Mouse (Mus musculus) ovary, postnatal 14 days (tissue): ENCODE measurements around the gene Samd4.
"Not testable (repeated sequence)": the region's sequence is repeated elsewhere in the genome, so short reads cannot be mapped to it uniquely, and the experiment has no call there.

Source experiments
- DNase-seq: peaks from one replicate; pipeline ENCODE4 v3.0.0; 2022; ENCODE audit warnings: low spot score

The Samd4 gene

DNA sequence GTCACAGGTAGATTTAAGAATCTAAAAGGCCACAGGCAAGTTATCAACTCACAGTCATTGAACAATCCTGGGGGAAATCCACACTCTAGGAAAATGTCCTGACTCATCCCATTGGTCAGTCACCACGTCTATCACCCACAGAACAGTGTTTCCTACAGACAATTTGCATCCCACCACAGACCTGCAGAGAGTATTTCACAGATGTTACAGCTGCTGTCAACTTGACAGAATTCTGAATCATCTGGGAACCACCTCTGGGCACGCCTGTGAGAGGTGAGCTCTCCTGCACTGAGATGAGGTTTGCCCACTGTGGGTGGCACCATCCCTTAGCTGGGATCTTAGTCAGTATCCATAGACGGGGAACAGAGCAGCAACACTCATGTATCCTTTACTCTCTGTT is 224.8 kb downstream of the Samd4 start:
- no peak for DNase-seq

DNA sequence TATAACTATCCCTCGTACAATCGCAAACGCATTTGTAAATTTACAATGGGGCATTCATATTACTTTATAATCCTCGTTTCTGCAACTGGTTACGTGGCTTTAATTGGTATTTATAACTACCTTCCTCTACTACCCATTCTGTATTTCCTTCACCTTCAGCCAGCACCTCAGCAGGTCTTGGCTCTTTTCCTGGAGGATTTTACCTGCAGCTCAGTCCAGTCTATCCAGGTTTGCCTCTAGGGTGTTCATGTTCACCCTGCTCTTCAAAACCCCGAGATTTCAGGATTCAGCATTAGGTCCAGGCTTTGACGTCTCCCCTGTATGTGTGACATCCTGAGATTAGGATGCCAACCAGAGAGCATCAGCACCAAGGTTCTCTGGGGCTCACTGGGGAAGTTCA is 227.7 kb downstream of the Samd4 start:
- DNase-seq = not testable (repeated sequence)

DNA sequence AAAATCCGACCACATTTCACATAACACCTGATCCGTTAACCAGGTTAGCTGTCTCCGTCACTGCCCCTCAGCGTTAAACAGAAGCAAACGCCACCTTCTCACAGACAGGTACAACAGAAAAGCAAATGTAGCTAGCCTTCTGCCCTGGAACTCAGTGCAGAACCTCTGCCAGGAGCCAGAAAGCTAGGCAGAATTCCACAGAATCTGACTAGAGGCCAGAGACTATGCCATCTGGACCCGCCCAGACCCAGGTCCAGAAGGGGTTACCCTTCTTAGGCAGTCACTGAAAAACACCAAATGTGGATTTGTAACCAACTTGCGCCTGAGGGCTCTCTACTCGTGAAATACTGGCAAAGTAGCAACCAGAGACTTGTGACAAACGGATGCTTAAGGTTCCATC is 228.7 kb downstream of the Samd4 start:
- DNase-seq = no peak

DNA sequence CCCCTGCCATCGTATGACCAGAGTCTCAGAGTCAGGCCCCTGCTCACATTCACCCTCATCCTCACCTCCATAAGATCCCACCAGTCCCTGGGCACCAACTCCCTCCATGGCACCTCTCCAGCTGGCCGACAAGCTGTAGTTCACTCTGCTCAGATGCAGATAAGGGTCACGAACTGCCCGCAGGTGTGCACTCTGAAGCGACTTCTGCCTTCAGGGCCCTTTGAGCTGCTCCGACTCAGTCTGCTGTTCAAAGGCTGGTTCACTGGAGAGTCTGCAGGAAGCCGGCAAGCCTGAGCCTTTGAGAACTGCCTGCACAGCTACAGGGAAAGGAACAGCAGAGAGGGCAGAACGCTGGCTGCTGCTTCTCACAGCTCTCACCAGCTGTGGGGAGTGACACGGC is 232.5 kb downstream of the Samd4 start:
- no peak for DNase-seq

DNA sequence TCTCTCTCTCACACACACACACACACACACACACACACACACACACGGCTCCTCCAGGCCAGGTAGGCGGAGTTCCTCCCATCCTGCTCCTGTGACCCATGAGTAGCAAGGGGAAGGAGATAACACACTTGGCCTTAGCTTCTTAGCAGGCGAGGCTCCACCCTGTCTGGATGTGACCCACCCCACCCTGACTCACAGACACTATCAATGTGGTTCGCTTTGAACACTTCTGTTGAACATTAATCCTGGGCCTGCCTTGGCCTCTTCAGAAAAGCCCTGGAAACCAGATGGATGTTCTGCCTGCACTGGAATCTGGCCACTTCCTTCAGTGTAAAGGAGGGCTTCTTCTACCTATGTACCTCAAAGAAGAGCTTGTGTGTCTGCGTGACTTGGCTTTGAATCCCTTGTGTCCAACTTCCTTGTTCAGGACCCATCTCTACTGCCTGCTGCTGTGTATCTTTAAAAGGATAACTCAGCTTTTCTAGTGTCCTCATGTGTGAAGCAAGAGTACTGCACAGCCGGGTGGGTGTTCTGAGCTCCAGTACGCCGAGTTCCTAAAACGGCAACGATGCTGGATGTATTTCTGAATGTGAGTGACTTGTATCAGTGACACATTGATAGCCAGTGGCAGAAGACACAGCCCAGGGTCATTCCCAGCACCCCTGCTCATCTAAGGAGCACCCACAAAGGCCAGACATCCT is 233.6 kb downstream of the Samd4 start:
- no peak for DNase-seq

DNA sequence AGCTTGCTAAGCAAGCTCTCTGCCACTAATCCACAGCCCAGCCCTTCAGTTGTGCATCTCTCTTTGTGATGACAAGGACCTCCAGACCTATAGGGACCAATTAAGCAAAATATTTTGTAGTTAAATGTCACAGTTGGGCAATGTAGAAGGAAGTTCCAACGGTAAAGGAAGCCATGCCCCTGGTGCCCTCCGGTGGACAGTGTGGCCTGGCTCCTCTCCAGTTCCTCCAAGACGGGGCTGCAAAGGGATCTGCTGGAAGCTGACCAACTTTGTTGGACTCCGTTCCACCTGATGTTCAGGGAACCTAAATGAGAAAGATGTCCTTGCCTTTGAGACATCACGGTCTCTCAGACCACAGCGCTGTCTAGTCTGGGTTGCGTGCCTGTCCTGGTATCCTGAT is 234.9 kb downstream of the Samd4 start:
- DNase-seq = no peak

DNA sequence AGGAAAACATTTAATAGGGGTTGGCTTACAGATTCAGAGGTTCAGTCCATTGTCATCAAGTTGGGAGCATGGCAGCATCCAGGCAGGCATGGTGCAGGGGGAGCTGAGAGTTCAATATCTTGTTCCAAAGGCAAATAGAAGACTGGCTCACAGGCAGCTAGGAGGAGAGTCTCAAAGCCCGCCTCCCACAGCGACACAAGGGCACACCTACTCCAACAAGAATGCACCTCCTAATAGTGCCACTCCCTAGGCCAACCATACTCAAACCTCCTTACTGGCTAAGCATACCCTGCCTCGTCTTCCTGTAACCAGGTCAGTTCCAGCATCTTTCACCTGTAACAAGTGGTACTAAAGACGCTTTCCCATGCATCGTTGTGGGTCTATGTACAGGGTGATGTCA is 245.3 kb downstream of the Samd4 start:
- DNase-seq = no peak

DNA sequence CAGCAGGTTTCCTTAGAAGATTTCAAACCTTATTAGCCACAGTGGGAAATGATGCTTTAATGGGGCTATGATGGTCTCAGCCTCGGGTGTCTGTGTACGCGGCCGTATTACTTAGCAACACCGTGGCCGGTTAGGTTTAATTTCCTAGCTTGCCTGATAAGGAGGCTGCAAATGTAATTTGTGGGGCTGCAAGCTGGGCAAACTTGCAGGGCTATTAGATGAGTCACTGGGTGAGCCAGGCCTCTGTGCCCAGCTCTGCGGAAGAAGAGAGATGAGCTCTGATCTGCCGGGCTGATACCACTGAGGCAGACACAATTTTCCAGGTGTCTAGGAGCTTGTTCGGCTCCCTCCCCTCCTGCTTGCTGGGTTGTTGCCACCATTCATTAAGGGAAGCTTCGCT is 251.3 kb downstream of the Samd4 start:
- no peak for DNase-seq

DNA sequence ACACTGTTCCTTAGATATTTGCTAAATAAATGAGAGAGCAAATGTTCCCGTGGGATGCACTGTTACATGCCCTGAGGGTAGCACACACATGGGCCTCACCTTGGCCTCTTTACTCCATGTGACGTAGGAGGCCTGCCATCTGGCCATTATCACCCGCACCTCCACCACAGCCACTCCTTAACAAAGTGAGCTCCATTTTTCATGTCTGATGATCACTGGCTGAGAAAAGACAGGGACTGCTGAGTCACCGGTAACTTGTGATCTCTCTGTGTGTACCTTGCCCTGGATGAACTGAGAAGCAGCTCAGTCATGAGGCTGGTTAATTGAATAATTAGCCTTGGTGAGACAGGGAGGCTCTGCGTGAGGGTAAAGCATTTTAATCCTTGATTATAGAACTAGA is 254.0 kb downstream of the Samd4 start:
- DNase-seq = no peak

DNA sequence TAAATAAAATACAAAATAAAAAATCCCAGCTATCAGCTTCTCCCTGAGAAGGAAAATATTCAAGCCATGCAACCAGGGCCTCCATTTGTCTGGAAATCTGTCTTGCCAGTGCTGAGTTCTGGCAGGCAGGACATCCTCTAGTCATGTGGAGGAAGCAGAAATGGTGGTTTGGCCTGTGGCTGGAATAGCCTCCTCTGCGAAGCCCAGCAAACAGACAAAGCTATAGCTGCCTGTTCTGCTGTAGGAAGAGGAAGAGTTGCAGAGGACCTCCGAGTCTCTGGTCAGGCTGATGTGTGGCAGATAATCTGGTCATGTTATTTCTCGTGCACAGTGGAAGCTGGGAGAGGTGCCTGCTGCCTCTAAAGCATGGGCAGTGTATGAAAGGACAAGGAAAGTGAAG is 256.2 kb downstream of the Samd4 start:
- DNase-seq = no peak

DNA sequence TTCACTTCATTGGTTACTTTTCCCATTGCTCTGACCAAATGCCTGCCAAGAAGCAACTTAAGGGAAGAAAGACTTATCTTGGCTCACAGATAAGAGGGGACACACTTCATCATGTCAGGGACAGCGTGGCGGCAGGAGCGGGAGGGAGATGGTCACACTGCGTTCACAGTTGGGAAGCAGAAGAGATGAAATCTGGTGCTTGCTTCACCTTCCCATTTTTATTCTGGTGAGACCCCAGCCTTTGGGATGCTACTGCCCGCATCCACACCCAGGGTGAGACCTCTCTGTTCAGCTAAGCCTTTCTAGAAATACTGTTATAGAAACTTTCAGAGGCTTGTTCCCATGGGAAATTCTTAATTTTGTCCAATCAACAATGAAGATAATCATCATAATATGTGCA is 261.7 kb downstream of the Samd4 start:
- DNase-seq = no peak

DNA sequence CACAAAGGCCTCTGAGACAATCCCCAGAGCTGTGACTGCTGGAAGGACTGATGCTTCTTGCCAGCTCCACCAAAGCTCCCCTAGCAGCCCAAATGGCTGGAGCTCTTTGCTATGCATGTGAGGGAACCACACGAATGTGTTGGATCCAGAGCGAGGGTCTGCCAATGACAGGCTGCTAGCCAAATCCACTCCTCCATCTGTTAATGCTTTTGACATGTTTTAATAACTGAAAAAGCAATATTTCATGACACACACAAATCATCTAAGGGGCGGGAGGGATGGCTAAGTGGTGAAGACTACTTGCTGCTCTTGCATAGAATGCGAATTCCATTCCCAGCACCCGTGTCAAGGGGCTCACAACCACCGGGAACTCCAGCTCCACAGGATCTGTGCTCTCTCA is 268.7 kb downstream of the Samd4 start:
- DNase-seq = no peak

DNA sequence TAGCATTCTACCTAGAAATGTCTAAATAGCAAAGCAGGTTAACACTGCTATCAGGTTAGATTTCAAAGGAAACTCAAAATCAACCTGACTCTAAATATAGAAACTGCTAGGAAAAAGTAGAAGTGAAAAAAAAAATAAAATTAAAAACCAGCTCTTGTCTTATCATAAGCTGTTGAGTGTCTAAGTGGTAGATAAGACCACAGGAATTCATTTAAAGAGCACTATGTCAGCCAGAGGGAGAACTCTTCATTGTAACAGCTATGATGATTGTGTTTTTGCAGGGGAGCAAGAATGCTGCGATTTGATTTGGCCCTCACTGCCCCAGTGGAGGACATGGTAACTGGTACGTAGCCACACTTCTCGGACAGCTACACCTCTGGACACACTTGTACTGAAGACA is 271.6 kb downstream of the Samd4 start:
- no peak for DNase-seq
